Mouse (Mus musculus) midbrain, postnatal 0 days (tissue): ENCODE data around the gene Ak5. TPM values are rescaled to one million over a fixed set of nuclear protein-coding genes. Genes with fewer than 3 reads are reported as not detected.

Experiments
- ATAC-seq: fragments of 200-750 bp; cut with Nextera tagmentation; 2 replicates; pipeline ENCODE4 v1.8.0; 2017; ENCODE audit warnings: moderate number of reproducible peaks, mild to moderate bottlenecking, moderate TSS enrichment, moderate library complexity; ENCODE audit not compliant: low FRiP score
- DNase-seq: peaks from one replicate; pipeline ENCODE4 v3.0.0-alpha.2; 2015; ENCODE audit warnings: low spot score
- H3K27ac ChIP-seq: fragments of 300-500 bp; sonication (generic); 2 replicates; pipeline ENCODE4 v1.5.1; 2014; ENCODE audit warnings: low read depth, mild to moderate bottlenecking, low read length, mixed read lengths
- H3K27me3 ChIP-seq: fragments of 300-500 bp; sonication (generic); 2 replicates; pipeline ENCODE4 v1.6.1; 2014; ENCODE audit warnings: low read length, control low read depth, mixed read lengths; ENCODE audit not compliant: insufficient read depth
- H3K36me3 ChIP-seq: fragments of 300-500 bp; sonication (generic); 2 replicates; pipeline ENCODE4 v1.6.1; 2014; ENCODE audit warnings: low read length, control low read depth, mixed read lengths; ENCODE audit not compliant: insufficient read depth
- H3K4me1 ChIP-seq: fragments of 300-500 bp; sonication (generic); 2 replicates; pipeline ENCODE4 v1.6.1; 2014; ENCODE audit warnings: mild to moderate bottlenecking, control low read depth, antibody characterized with exemption, low read length, mixed read lengths; ENCODE audit not compliant: insufficient read depth
- H3K4me2 ChIP-seq: fragments of 300-500 bp; sonication (generic); 2 replicates; pipeline ENCODE4 v1.6.1; 2014; ENCODE audit warnings: low read depth, mild to moderate bottlenecking, low read length, mixed read lengths; ENCODE audit not compliant: poor library complexity, severe bottlenecking
- H3K4me3 ChIP-seq: fragments of 300-500 bp; sonication (generic); 2 replicates; pipeline ENCODE4 v1.5.1; 2014; ENCODE audit warnings: low read depth, mild to moderate bottlenecking, low read length, moderate library complexity
- H3K9ac ChIP-seq: fragments of 300-500 bp; sonication (generic); replicated peaks from 2 replicates; pipeline ENCODE4 v1.6.1; 2014; ENCODE audit warnings: mild to moderate bottlenecking, low read length, moderate library complexity, mixed read lengths; ENCODE audit not compliant: poor library complexity, severe bottlenecking
- H3K9me3 ChIP-seq: fragments of 300-500 bp; sonication (generic); 2 replicates; pipeline ENCODE4 v1.6.1; 2016; ENCODE audit warnings: low read length, control low read depth
- CTCF ChIP-seq: IDR thresholded peaks from 2 replicates; pipeline ENCODE4 v1.5.1; 2016; ENCODE audit warnings: antibody characterized with exemption, mild to moderate bottlenecking
- WGBS: fragments of 180-500 bp; shearing (Covaris S2); extraction: QIAGEN DNeasy Blood & Tissue Kit; methylation state at CpG from one replicate; pipeline ENCODE4 v1.1.7; 2014; 5-methylcytosine and 5-hydroxymethylcytosine counted together
- polyA plus RNA-seq: library from polyadenylated mRNA; unstranded; fragments of >200 nt; fragmentation: Nextera tagmentation; extraction: Ambion mirVana; gene quantifications from 2 replicates; pipeline ENCODE4 v1.2.1, GENCODE M21; 2015
- total RNA-seq: library from RNA; depleted of rRNA; stranded (reverse); fragments of >200 nt; gene quantifications from 2 replicates; pipeline ENCODE4 v1.2.3, GENCODE M21; 2014

Gene Ak5
- total and polyA plus RNA-seq, 2 experiments from 2014 or later: 14.0 to 22.3 TPM

DNA sequence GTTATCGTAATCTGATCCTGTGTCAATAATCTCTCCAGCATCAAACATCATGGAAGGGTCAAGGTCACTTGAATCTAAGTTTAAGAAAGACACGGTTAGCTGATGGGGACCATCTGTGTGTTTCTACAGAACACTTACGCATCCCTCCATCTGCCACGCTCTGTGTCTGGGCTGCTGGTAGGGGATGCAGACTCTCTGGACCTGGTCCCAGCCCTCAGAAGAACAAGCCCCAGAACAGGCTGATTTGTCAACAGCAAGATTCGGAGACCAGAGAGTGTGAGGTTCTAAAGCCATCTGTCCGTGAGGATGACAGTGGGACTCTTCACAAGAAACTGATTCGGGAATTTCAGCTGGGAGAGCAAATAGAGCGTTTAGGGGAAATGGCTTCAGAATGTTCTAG lies 141.4 kb downstream of the Ak5 start:
- DNase-seq (no peak), ATAC-seq (no peak)
- no peaks in the 10 kb centered on the region for H3K9me3 ChIP-seq
- no peak overlapping the region for H3K4me2 ChIP-seq
- no peaks in the 10 kb centered on the region for H3K36me3 ChIP-seq
- H3K27ac ChIP-seq: no peak overlapping the region
- 90% methylated on average over 8 of the region's 8 CpGs for WGBS
- no peaks in the 10 kb centered on the region for H3K4me1 ChIP-seq
- H3K27me3 ChIP-seq: no peaks in the 10 kb centered on the region
- no peak for TF ChIP-seq CTCF
- no peak overlapping the region for H3K4me3 ChIP-seq
- H3K9ac ChIP-seq: no peak overlapping the region

DNA sequence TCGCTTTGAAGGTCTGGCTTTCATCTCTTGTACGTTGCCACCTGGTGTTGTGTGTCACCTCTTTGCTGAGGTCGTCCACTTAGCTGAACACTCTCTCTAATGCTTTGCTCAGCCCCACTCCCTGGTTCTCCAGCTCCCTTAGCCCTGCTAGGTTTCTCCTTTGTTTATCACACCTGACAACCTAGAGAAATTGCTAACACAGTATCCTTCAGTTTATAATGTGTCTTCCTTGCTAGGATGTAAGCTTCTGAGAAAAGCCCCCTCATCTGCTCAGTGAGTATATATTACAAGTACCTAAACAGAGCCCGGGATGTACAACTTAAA lies 144.9 kb downstream of the Ak5 start:
- Histone ChIP-seq H3K27ac (no peak overlapping the region), H3K9ac (no peak overlapping the region), H3K9me3 (no peaks in the 10 kb centered on the region), H3K4me2 (no peak overlapping the region), H3K4me1 (no peaks in the 10 kb centered on the region), H3K36me3 (no peaks in the 10 kb centered on the region), H3K4me3 (no peak overlapping the region), H3K27me3 (no peaks in the 10 kb centered on the region)
- WGBS: 71% methylated on average over 4 of the region's 4 CpGs
- TF ChIP-seq CTCF: no peak
- ATAC-seq (no peak), DNase-seq (no peak)

DNA sequence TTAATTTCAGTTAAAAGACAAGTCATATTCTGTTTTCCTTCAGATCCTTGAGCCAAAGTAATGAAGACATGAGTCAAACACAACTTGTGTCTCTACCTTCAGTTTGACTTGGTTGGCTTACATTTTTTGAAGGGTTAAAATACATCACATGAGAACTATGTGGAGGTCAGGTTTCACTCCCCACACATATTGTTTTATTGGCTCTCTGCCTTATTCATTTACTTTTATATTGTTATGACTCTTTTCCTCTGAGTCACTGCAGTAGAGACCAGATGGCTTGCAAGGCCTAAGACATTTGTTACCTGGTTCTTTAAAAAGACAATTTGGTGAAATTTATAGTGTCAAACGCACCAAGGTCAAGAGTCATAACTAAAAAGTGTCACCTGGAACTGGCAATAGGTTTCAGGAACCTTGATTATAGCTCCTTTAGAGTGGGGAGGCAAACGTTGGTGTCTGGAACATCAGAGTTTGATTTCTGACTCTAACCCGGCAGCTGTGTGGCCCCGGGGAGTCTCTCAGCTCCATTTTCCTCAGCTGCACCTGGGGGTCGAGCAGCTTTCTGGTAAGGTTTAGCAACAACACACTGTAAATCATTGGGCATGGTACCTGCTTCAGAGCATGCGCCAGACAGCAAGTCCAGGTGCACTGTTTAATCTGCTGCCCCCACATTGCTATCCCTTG lies 145.4 kb downstream of the Ak5 start:
- DNase-seq (no peak), ATAC-seq (no peak)
- Histone ChIP-seq H3K27ac (no peak overlapping the region), H3K4me3 (no peak overlapping the region), H3K36me3 (no peaks in the 10 kb centered on the region), H3K27me3 (no peaks in the 10 kb centered on the region), H3K4me2 (no peak overlapping the region), H3K4me1 (no peaks in the 10 kb centered on the region), H3K9ac (no peak overlapping the region), H3K9me3 (no peaks in the 10 kb centered on the region)
- TF ChIP-seq CTCF: no peak
- WGBS: 82% methylated on average over 6 of the region's 6 CpGs

DNA sequence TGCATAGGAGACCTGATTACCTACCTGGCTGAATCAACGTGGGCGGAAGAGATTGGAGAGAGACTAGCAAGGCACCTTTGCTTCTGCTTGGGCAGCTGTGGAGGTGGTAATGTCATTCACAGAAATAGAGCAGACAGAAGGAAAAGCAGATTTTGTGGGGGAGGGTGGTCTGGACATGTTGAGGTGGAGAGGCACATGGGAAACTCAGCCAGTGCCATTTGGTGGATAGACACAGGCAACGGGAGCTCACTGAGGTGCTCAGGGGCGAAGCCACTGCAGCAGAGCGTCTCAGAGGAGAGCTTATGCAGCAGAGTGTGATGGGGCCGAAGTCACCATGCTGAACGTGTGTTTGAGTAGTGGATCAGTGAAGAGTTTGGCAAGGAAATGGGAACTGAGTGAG lies 147.1 kb downstream of the Ak5 start:
- Histone ChIP-seq H3K9ac (no peak overlapping the region), H3K36me3 (no peaks in the 10 kb centered on the region), H3K4me2 (no peak overlapping the region), H3K4me1 (peaks cover 6% of the 10 kb centered on the region; the same call in 1 of the 2 replicates), H3K27me3 (no peaks in the 10 kb centered on the region), H3K27ac (no peak overlapping the region), H3K9me3 (no peaks in the 10 kb centered on the region), H3K4me3 (no peak overlapping the region)
- DNase-seq: no peak
- 94% methylated on average over 7 of the region's 7 CpGs for WGBS
- no peak for ATAC-seq
- TF ChIP-seq CTCF: no peak

DNA sequence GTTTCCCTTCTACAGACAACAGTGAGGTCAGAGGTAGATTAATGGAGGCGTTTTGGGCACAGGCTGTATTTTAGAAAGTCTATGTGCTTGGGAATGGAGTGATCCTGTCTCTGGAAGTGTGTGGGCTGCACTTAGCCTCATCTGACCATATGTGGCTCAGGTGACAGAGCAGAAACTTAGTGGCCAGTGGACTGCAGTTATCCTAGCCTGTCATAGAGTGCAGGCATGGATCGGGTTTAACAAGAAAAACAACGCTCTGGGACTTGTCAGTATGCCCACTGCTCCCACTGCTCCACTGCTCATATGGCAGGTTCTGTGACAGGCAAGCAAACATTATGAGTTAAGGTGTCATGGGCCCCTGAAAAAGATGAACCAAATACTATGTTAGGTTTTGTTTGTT lies 148.1 kb downstream of the Ak5 start:
- WGBS: 89% methylated on average over 3 of the region's 3 CpGs

DNA sequence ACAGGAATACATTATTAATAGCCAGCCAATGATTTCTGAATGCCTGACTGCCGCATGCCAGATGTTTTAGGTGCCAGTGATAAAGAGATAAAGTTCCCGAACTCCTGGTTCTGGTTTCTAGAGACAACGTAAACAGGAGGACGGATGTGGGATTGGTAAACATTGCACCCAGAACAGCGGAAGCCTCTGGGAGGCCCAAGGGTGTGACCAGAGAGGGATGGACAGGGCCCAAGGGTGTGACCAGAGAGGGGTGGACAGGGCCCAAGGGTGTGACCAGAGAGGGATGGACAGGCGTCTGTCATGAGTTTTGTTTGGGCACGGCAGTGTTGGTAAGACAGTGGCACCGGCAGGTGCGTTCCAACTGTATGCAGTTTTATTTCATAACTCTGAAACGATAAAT lies 148.6 kb downstream of the Ak5 start:
- Histone ChIP-seq H3K9ac (no peak overlapping the region), H3K4me2 (no peak overlapping the region), H3K36me3 (no peaks in the 10 kb centered on the region), H3K27ac (no peak overlapping the region), H3K9me3 (no peaks in the 10 kb centered on the region), H3K27me3 (no peaks in the 10 kb centered on the region), H3K4me3 (no peak overlapping the region), H3K4me1 (peaks cover 12% of the 10 kb centered on the region)
- DNase-seq: no peak
- TF ChIP-seq CTCF: no peak
- ATAC-seq: no peak
- whole genome bisulfite sequencing: 84% methylated on average over 10 of the region's 10 CpGs

More for the DNA sequence above, 148.1 kb downstream of the Ak5 start:
- H3K4me3 ChIP-seq: no peak overlapping the region
- TF ChIP-seq CTCF: no peak
- H3K36me3 ChIP-seq: no peaks in the 10 kb centered on the region
- H3K9ac ChIP-seq: no peak overlapping the region
- no peak overlapping the region for H3K27ac ChIP-seq
- ATAC-seq: no peak
- no peaks in the 10 kb centered on the region for H3K27me3 ChIP-seq
- H3K4me1 ChIP-seq: peaks cover 10% of the 10 kb centered on the region
- no peak for DNase-seq
- no peak overlapping the region for H3K4me2 ChIP-seq
- no peaks in the 10 kb centered on the region for H3K9me3 ChIP-seq
